Mouse (Mus musculus) lung, adult 2 months (tissue): ENCODE measurements around the gene Sytl2.

Experiments used
- CTCF ChIP-seq: fragments of 200-500 bp; IDR thresholded peaks from 2 replicates; pipeline ENCODE4 v1.5.1; 2011; ENCODE audit warnings: mild to moderate bottlenecking, low read length, control low read depth; ENCODE audit not compliant: insufficient read depth
- POLR2A ChIP-seq: fragments of 200-500 bp; IDR thresholded peaks from 2 replicates; pipeline ENCODE4 v1.6.1; 2011; ENCODE audit warnings: low read depth, mild to moderate bottlenecking, control low read depth, low read length, borderline replicate concordance; ENCODE audit errors: extremely low read depth

DNA sequence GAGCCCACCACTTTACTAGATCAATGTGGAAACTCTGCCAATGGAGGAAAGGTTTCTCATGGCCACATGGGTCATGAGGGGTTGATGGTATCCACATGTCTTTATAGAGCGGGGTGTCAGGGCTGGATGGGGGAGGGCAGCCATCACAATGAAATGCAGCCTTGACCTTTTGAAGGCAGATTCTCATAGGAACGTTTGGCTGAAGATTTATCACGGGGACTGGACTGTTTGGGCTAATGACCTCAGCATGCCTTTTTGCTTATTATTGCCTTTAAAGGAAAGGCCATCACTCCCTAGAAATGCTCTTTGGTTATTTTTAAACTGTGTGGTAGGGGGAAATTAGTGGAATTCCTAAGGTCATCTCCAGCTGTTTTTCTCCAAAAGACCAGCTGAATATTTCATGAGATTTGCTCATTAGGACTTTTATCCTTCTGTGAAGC lies 33.7 kb downstream of the Sytl2 start:
- TF ChIP-seq CTCF: no peak
- TF ChIP-seq POLR2A: no peak
